Mouse (Mus musculus): ENCODE measurements around the gene Ccdc58. TPM values are rescaled to one million over a fixed set of nuclear protein-coding genes. Genes with fewer than 3 reads are reported as not detected.

Gene Ccdc58
- polyA plus RNA-seq, 1 experiment from 2014 or later, result 49.8 TPM

GRCm38 (mm10) chr16:36069819-36070575 is 1.5 kb upstream of the Ccdc58 start:
- no peaks in the 10 kb centered on the region for H3K4me1 ChIP-seq (replicated peaks; ENCODE audit: control insufficient read depth, insufficient read depth)
- no peaks in the 10 kb centered on the region for H3K27me3 ChIP-seq (ENCODE audit: control insufficient read depth, insufficient read depth, low read length)
- DNase-seq (ENCODE audit: low spot score), result no peak
- TF ChIP-seq EP300 (optimal IDR thresholded peaks at IDR 0.05) (no peak), CTCF (IDR thresholded peaks at IDR 0.05; ENCODE audit: low read depth) (peak; percentile 48)
- H3K27ac ChIP-seq (replicated peaks), result peak overlapping the region; percentile 36; the same call in 1 of the 2 replicates
- peak overlapping the region; percentile 85 for H3K9ac ChIP-seq (ENCODE audit: low read length)
- H3K4me2 ChIP-seq (replicated peaks; ENCODE audit: low read depth), result peak overlapping the region; percentile 84
- H3K36me3 ChIP-seq (ENCODE audit: control insufficient read depth, insufficient read depth, low read length), result no peaks in the 10 kb centered on the region
- no peak for ATAC-seq (ENCODE audit: low FRiP score, low TSS enrichment)
- WGBS, result 20% methylated on average over 9 of the region's 9 CpGs
- peak overlapping the region; percentile 75 for H3K4me3 ChIP-seq (ENCODE audit: low read depth, low read length)
- H3K9me3 ChIP-seq (ENCODE audit: control insufficient read depth, low read length), result no peaks in the 10 kb centered on the region

DNA sequence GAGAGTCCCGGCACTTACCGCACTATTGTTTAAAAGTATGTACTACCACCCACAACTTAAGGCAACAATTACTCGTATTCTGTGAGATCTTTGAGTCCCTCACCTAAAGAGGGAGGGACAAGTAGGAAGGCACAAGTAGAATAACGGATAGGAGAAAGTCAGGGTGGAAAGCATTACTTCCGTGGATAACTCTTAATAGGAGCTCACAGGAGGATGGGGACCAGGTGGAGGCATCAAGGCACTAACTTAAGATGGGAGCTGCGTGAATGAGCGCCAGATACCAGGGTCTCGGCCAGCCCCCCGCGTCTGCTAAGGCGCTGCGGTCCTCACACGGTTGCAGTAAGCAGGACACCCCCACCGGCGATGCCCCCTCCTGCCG is 425 bp upstream of the Ccdc58 start:
- Histone ChIP-seq H3K9me3 (ENCODE audit: control insufficient read depth, low read length) (no peaks in the 10 kb centered on the region), H3K4me2 (replicated peaks; ENCODE audit: low read depth) (peak overlapping the region; percentile 84), H3K36me3 (ENCODE audit: control insufficient read depth, insufficient read depth, low read length) (no peaks in the 10 kb centered on the region), H3K9ac (ENCODE audit: low read length) (peak overlapping the region; percentile 85), H3K27me3 (ENCODE audit: control insufficient read depth, insufficient read depth, low read length) (no peaks in the 10 kb centered on the region), H3K27ac (replicated peaks) (peak overlapping the region; percentile 99), H3K4me3 (ENCODE audit: low read depth, low read length) (peak overlapping the region; percentile 75), H3K4me1 (replicated peaks; ENCODE audit: control insufficient read depth, insufficient read depth) (no peaks in the 10 kb centered on the region)
- DNase-seq (ENCODE audit: low spot score), result no peak
- under 1% methylated on average over 16 of the region's 16 CpGs for WGBS
- no peak for TF ChIP-seq EP300 (optimal IDR thresholded peaks at IDR 0.05)
- no peak for TF ChIP-seq CTCF (IDR thresholded peaks at IDR 0.05; ENCODE audit: low read depth)
- no peak for ATAC-seq (ENCODE audit: low FRiP score, low TSS enrichment)

GRCm38 (mm10) chr16:36072410-36073011 is 1.0 kb downstream of the Ccdc58 start:
- Histone ChIP-seq H3K4me2 (replicated peaks; ENCODE audit: low read depth) (peak overlapping the region; percentile 84), H3K4me3 (ENCODE audit: low read depth, low read length) (peak overlapping the region; percentile 75), H3K27me3 (ENCODE audit: control insufficient read depth, insufficient read depth, low read length) (no peaks in the 10 kb centered on the region), H3K9ac (ENCODE audit: low read length) (peak overlapping the region; percentile 85), H3K27ac (replicated peaks) (peak overlapping the region; percentile 99), H3K9me3 (ENCODE audit: control insufficient read depth, low read length) (no peaks in the 10 kb centered on the region), H3K4me1 (replicated peaks; ENCODE audit: control insufficient read depth, insufficient read depth) (no peaks in the 10 kb centered on the region), H3K36me3 (ENCODE audit: control insufficient read depth, insufficient read depth, low read length) (no peaks in the 10 kb centered on the region)
- WGBS, result 25% methylated on average over 8 of the region's 8 CpGs
- DNase-seq (ENCODE audit: low spot score), result no peak
- TF ChIP-seq CTCF (IDR thresholded peaks at IDR 0.05; ENCODE audit: low read depth), result no peak
- TF ChIP-seq EP300 (optimal IDR thresholded peaks at IDR 0.05), result no peak
- no peak for ATAC-seq (ENCODE audit: low FRiP score, low TSS enrichment)

DNA sequence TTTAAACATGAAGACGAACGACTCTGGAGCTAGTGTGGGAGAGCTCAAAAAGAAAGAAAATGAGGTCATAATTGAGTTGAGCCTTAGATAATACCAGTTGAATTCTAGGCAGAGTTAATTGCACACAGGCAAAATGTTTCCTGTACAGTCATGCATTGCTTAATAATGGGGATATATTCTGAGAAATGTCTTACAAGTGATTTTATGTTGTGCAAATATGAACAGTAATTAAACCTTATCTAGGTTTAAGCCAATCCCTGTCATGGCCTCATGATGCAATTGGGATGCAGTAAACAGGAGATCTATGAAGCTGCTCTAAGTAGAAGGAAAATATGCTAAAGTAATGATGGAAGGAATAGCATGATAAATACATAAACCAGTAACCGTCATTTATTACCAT is 3.3 kb downstream of the Ccdc58 start:
- H3K4me2 ChIP-seq (replicated peaks; ENCODE audit: low read depth), result no peak overlapping the region
- no peaks in the 10 kb centered on the region for H3K4me1 ChIP-seq (replicated peaks; ENCODE audit: control insufficient read depth, insufficient read depth)
- ATAC-seq (ENCODE audit: low FRiP score, low TSS enrichment) (peak; percentile 25), DNase-seq (ENCODE audit: low spot score) (no peak)
- 83% methylated on average over 3 of the region's 3 CpGs for WGBS
- peak overlapping the region; percentile 63 for H3K27ac ChIP-seq (replicated peaks)
- no peaks in the 10 kb centered on the region for H3K9me3 ChIP-seq (ENCODE audit: control insufficient read depth, low read length)
- H3K9ac ChIP-seq (ENCODE audit: low read length), result no peak overlapping the region
- H3K27me3 ChIP-seq (ENCODE audit: control insufficient read depth, insufficient read depth, low read length), result no peaks in the 10 kb centered on the region
- H3K36me3 ChIP-seq (ENCODE audit: control insufficient read depth, insufficient read depth, low read length), result no peaks in the 10 kb centered on the region
- TF ChIP-seq CTCF (IDR thresholded peaks at IDR 0.05; ENCODE audit: low read depth), result no peak
- TF ChIP-seq EP300 (optimal IDR thresholded peaks at IDR 0.05), result no peak
- no peak overlapping the region for H3K4me3 ChIP-seq (ENCODE audit: low read depth, low read length)

- no peaks in the 10 kb centered on the region for H3K4me1 ChIP-seq (replicated peaks; ENCODE audit: control insufficient read depth, insufficient read depth)
- TF ChIP-seq CTCF (IDR thresholded peaks at IDR 0.05; ENCODE audit: low read depth) (no peak), EP300 (optimal IDR thresholded peaks at IDR 0.05) (no peak)
- DNase-seq (ENCODE audit: low spot score) (no peak), ATAC-seq (ENCODE audit: low FRiP score, low TSS enrichment) (no peak)
- no peak overlapping the region for H3K9ac ChIP-seq (ENCODE audit: low read length)
- no peak overlapping the region for H3K4me3 ChIP-seq (ENCODE audit: low read depth, low read length)
- H3K36me3 ChIP-seq (ENCODE audit: control insufficient read depth, insufficient read depth, low read length), result 0 out of 2 replicates have a peak, but pooled peaks cover 2% of the 10 kb centered on the region
- H3K4me2 ChIP-seq (replicated peaks; ENCODE audit: low read depth), result no peak overlapping the region
- no peaks in the 10 kb centered on the region for H3K9me3 ChIP-seq (ENCODE audit: control insufficient read depth, low read length)
- H3K27me3 ChIP-seq (ENCODE audit: control insufficient read depth, insufficient read depth, low read length), result no peaks in the 10 kb centered on the region
- no peak overlapping the region for H3K27ac ChIP-seq (replicated peaks)
- 91% methylated on average over 3 of the region's 3 CpGs for WGBS
Observed at GRCm38 (mm10) chr16:36079916-36080315, 8.4 kb downstream of the Ccdc58 start.

GRCm38 (mm10) chr16:36087846-36088245 is 16.4 kb downstream of the Ccdc58 start:
- Histone ChIP-seq H3K4me2 (replicated peaks; ENCODE audit: low read depth) (no peak overlapping the region), H3K27me3 (ENCODE audit: control insufficient read depth, insufficient read depth, low read length) (no peaks in the 10 kb centered on the region), H3K9me3 (ENCODE audit: control insufficient read depth, low read length) (no peaks in the 10 kb centered on the region), H3K36me3 (ENCODE audit: control insufficient read depth, insufficient read depth, low read length) (0 out of 2 replicates have a peak, but pooled peaks cover 2% of the 10 kb centered on the region), H3K4me3 (ENCODE audit: low read depth, low read length) (no peak overlapping the region), H3K27ac (replicated peaks) (peak overlapping the region; percentile 90), H3K9ac (ENCODE audit: low read length) (no peak overlapping the region), H3K4me1 (replicated peaks; ENCODE audit: control insufficient read depth, insufficient read depth) (peaks cover 4% of the 10 kb centered on the region; the same call in 1 of the 2 replicates)
- ATAC-seq (ENCODE audit: low FRiP score, low TSS enrichment) (peak; percentile 99), DNase-seq (ENCODE audit: low spot score) (peak; percentile 81)
- WGBS, result 62% methylated on average over 4 of the region's 4 CpGs
- no peak for TF ChIP-seq EP300 (optimal IDR thresholded peaks at IDR 0.05)
- TF ChIP-seq CTCF (IDR thresholded peaks at IDR 0.05; ENCODE audit: low read depth), result no peak

Data from stomach, postnatal 0 days (tissue).